Mouse (Mus musculus): ENCODE measurements around the gene Prickle3.
A peak's percentile ranks its signal among the peaks of the same experiment; 100 is the strongest.

Gene Prickle3

GRCm38 (mm10) chrX:7657221-7657639, at the start of gene Prickle3:
TSS of gene Prickle3 (plus strand) at chrX:7657260.
- DNase-seq (ENCODE audit: low read depth, low spot score), result peak; percentile 31

- peak; percentile 30 for DNase-seq (ENCODE audit: low read depth, low spot score)
Observed at GRCm38 (mm10) chrX:7610035-7610434, 47.0 kb upstream of the Prickle3 start.

GRCm38 (mm10) chrX:7610536-7611258, 46.4 kb upstream of the Prickle3 start:
- peak; percentile 60 for DNase-seq (ENCODE audit: low read depth, low spot score)

- DNase-seq (ENCODE audit: low read depth, low spot score), result no peak
Observed at GRCm38 (mm10) chrX:7617889-7618551, 39.0 kb upstream of the Prickle3 start.

- no peak for DNase-seq (ENCODE audit: low read depth, low spot score)
Observed at GRCm38 (mm10) chrX:7632560-7632959, 24.5 kb upstream of the Prickle3 start.

- DNase-seq (ENCODE audit: low read depth, low spot score), result peak; percentile 85
Observed at GRCm38 (mm10) chrX:7635101-7635500, 22.0 kb upstream of the Prickle3 start.

- DNase-seq (ENCODE audit: low read depth, low spot score), result peak; percentile 94
Observed at GRCm38 (mm10) chrX:7638401-7639091, 18.5 kb upstream of the Prickle3 start, which contains the start of gene Syp. TSS of gene Syp (plus strand) at chrX:7638471.

GRCm38 (mm10) chrX:7639536-7640325, 17.3 kb upstream of the Prickle3 start:
- peak; percentile 80 for DNase-seq (ENCODE audit: low read depth, low spot score)

- peak; percentile 61 for DNase-seq (ENCODE audit: low read depth, low spot score)
Observed at GRCm38 (mm10) chrX:7640785-7641184, 16.3 kb upstream of the Prickle3 start.

- DNase-seq (ENCODE audit: low read depth, low spot score), result peak; percentile 85
Observed at GRCm38 (mm10) chrX:7645349-7645748, 11.7 kb upstream of the Prickle3 start.

GRCm38 (mm10) chrX:7648671-7649304, 8.3 kb upstream of the Prickle3 start:
- DNase-seq (ENCODE audit: low read depth, low spot score), result peak; percentile 92

- DNase-seq (ENCODE audit: low read depth, low spot score), result no peak
Observed at GRCm38 (mm10) chrX:7658031-7658784, 1.1 kb downstream of the Prickle3 start.

- no peak for DNase-seq (ENCODE audit: low read depth, low spot score)
Observed at GRCm38 (mm10) chrX:7658785-7659589, 1.9 kb downstream of the Prickle3 start.

- no peak for DNase-seq (ENCODE audit: low read depth, low spot score)
Observed at GRCm38 (mm10) chrX:7661086-7661485, 4.0 kb downstream of the Prickle3 start.

GRCm38 (mm10) chrX:7662936-7663335, 5.9 kb downstream of the Prickle3 start:
- no peak for DNase-seq (ENCODE audit: low read depth, low spot score)

- peak; percentile 90 for DNase-seq (ENCODE audit: low read depth, low spot score)
Observed at GRCm38 (mm10) chrX:7664791-7665190, 7.7 kb downstream of the Prickle3 start.

- no peak for DNase-seq (ENCODE audit: low read depth, low spot score)
Observed at GRCm38 (mm10) chrX:7665739-7666502, 8.9 kb downstream of the Prickle3 start.

GRCm38 (mm10) chrX:7670390-7670881, 13.4 kb downstream of the Prickle3 start:
- DNase-seq (ENCODE audit: low read depth, low spot score), result peak; percentile 60

Measured in brain, adult 2 months (tissue).